Mouse (Mus musculus): ENCODE results near the gene Eya4. TPM values are rescaled to one million over a fixed set of nuclear protein-coding genes. Genes with fewer than 3 reads are reported as not detected.

Gene Eya4
- total and polyA plus RNA-seq, 2 experiments, result 0.11 to 0.28 TPM

GRCm38 (mm10) chr10:23076691-23077385 is 273.7 kb downstream of the Eya4 start:
- TF ChIP-seq CTCF (IDR thresholded peaks at IDR 0.05; ENCODE audit: low read depth, low read length) (no peak), POLR2A (IDR thresholded peaks at IDR 0.05; ENCODE audit: extremely low read depth, insufficient read depth, low read length) (no peak)
- no peak overlapping the region; the same call in 1 of the 2 replicates for H3K4me3 ChIP-seq (ENCODE audit: insufficient read depth, low read depth, low read length)
- no peak for DNase-seq (ENCODE audit: extremely low read depth, low read depth, low spot score)
- no peak overlapping the region for H3K27ac ChIP-seq (replicated peaks; ENCODE audit: insufficient read depth, low read depth, low read length)
- H3K27me3 ChIP-seq (ENCODE audit: control insufficient read depth, insufficient read depth, low read length), result no peaks in the 10 kb centered on the region
- H3K9ac ChIP-seq (ENCODE audit: low read depth, low read length), result no peak overlapping the region
- H3K36me3 ChIP-seq (ENCODE audit: control insufficient read depth, insufficient read depth, low read length), result no peaks in the 10 kb centered on the region
- 62% methylated on average over 21 of the region's 21 CpGs for WGBS
- peaks cover 2% of the 10 kb centered on the region; the same call in 1 of the 2 replicates for H3K4me1 ChIP-seq (ENCODE audit: control insufficient read depth, insufficient read depth, low read length)
- H3K79me2 ChIP-seq (ENCODE audit: control insufficient read depth, insufficient read depth, low read length), result no peaks in the 10 kb centered on the region

DNA sequence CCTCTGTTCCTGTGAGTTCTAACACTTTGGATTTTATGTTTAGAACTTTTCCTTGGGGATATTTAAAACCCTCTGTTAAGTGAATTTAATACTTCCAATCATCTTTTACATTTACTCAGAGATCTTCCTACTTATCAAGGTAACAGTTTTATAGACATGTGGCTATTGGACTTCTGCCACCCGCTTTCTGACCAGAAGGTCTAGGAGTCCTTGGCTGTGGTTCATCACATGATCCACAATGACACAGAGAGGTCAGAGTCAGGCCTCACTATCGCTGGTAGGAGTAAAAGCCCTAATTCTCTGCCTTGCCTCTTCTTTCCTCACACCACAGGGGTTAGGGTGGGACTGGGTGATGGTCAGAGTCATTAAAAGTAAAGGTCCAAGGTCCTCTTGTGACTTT is 277.2 kb downstream of the Eya4 start:
- Histone ChIP-seq H3K36me3 (ENCODE audit: control insufficient read depth, insufficient read depth, low read length) (no peaks in the 10 kb centered on the region), H3K27me3 (ENCODE audit: control insufficient read depth, insufficient read depth, low read length) (no peaks in the 10 kb centered on the region), H3K9ac (ENCODE audit: low read depth, low read length) (no peak overlapping the region), H3K4me3 (ENCODE audit: insufficient read depth, low read depth, low read length) (no peak overlapping the region), H3K4me1 (ENCODE audit: control insufficient read depth, insufficient read depth, low read length) (peaks cover 2% of the 10 kb centered on the region; the same call in 1 of the 2 replicates), H3K79me2 (ENCODE audit: control insufficient read depth, insufficient read depth, low read length) (no peaks in the 10 kb centered on the region), H3K27ac (replicated peaks; ENCODE audit: insufficient read depth, low read depth, low read length) (no peak overlapping the region; the same call in 1 of the 2 replicates)
- 45% methylated on average over 2 of the region's 2 CpGs for WGBS
- DNase-seq (ENCODE audit: extremely low read depth, low read depth, low spot score), result peak; percentile 35
- TF ChIP-seq CTCF (IDR thresholded peaks at IDR 0.05; ENCODE audit: low read depth, low read length), result no peak
- TF ChIP-seq POLR2A (IDR thresholded peaks at IDR 0.05; ENCODE audit: extremely low read depth, insufficient read depth, low read length), result no peak

DNA sequence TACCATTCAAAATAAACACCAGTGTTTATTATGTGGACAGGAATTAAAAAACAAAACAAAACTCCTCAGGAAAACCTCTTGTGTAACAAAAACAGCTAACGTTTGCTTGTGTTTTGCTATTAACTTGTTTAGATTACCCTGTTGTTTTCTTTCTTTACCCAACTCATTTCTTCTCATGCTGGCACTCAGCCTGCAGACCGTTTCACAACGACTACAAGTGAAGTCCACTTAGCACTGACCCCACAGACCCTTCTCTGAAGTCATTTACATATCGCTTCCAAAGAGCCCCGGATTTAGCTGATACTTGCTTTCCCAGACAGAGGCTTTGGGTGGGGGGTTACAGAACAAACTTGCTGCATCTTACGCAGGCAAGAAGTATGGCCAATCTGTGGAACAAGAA is 286.9 kb downstream of the Eya4 start:
- no peak overlapping the region for H3K9ac ChIP-seq (ENCODE audit: low read depth, low read length)
- no peak overlapping the region for H3K27ac ChIP-seq (replicated peaks; ENCODE audit: insufficient read depth, low read depth, low read length)
- no peaks in the 10 kb centered on the region for H3K27me3 ChIP-seq (ENCODE audit: control insufficient read depth, insufficient read depth, low read length)
- no peak for DNase-seq (ENCODE audit: extremely low read depth, low read depth, low spot score)
- H3K4me1 ChIP-seq (ENCODE audit: control insufficient read depth, insufficient read depth, low read length), result no peaks in the 10 kb centered on the region
- no peaks in the 10 kb centered on the region for H3K79me2 ChIP-seq (ENCODE audit: control insufficient read depth, insufficient read depth, low read length)
- 54% methylated on average over 6 of the region's 6 CpGs for WGBS
- TF ChIP-seq CTCF (IDR thresholded peaks at IDR 0.05; ENCODE audit: low read depth, low read length), result no peak
- no peak for TF ChIP-seq POLR2A (IDR thresholded peaks at IDR 0.05; ENCODE audit: extremely low read depth, insufficient read depth, low read length)
- no peaks in the 10 kb centered on the region for H3K36me3 ChIP-seq (ENCODE audit: control insufficient read depth, insufficient read depth, low read length)
- H3K4me3 ChIP-seq (ENCODE audit: insufficient read depth, low read depth, low read length), result no peak overlapping the region

DNA sequence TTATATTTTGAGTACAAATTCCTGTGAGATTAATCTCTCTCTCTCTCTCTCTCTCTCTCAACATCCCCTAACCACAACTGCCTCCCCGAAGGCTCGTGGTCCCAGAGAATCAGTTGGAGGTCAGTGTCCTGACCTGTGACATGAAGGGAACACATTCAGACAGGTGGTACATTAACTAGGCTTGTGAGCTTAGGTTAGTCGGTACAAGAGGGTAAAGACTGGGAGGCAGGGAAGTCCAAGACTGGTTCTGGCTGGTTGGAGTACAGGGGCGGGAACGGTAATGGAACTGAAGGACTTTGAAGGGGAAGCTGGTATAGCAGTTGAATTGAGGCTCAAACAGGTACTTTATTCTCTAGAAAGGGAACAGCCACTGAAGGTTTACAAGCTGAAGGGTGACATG is 287.9 kb downstream of the Eya4 start:
- H3K79me2 ChIP-seq (ENCODE audit: control insufficient read depth, insufficient read depth, low read length), result no peaks in the 10 kb centered on the region
- H3K9ac ChIP-seq (ENCODE audit: low read depth, low read length), result no peak overlapping the region
- H3K27me3 ChIP-seq (ENCODE audit: control insufficient read depth, insufficient read depth, low read length), result no peaks in the 10 kb centered on the region
- H3K27ac ChIP-seq (replicated peaks; ENCODE audit: insufficient read depth, low read depth, low read length), result no peak overlapping the region
- no peak for DNase-seq (ENCODE audit: extremely low read depth, low read depth, low spot score)
- H3K4me3 ChIP-seq (ENCODE audit: insufficient read depth, low read depth, low read length), result no peak overlapping the region
- no peak for TF ChIP-seq POLR2A (IDR thresholded peaks at IDR 0.05; ENCODE audit: extremely low read depth, insufficient read depth, low read length)
- no peak for TF ChIP-seq CTCF (IDR thresholded peaks at IDR 0.05; ENCODE audit: low read depth, low read length)
- no peaks in the 10 kb centered on the region for H3K4me1 ChIP-seq (ENCODE audit: control insufficient read depth, insufficient read depth, low read length)
- no peaks in the 10 kb centered on the region for H3K36me3 ChIP-seq (ENCODE audit: control insufficient read depth, insufficient read depth, low read length)
- 64% methylated on average over 5 of the region's 5 CpGs for WGBS

DNA sequence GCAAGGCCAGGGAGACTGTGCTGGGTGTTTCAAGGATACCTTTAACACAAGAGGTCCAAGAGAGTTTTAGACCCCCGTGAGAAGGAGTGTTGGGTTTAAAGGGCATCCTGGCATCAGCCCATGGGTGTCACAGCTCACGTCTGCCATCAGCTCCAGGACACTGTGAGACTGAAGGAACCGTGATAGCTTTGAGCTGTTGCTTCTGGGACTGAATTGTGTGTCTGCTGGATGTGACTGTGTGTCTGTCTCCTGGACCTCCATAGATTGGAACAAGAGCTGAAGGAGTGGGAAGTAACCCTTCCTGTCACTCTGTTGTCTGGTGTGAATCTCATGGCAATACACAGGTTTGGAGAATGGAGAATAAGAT is 289.9 kb downstream of the Eya4 start:
- DNase-seq (ENCODE audit: extremely low read depth, low read depth, low spot score), result no peak
- Histone ChIP-seq H3K4me3 (ENCODE audit: insufficient read depth, low read depth, low read length) (no peak overlapping the region), H3K4me1 (ENCODE audit: control insufficient read depth, insufficient read depth, low read length) (no peaks in the 10 kb centered on the region), H3K27ac (replicated peaks; ENCODE audit: insufficient read depth, low read depth, low read length) (no peak overlapping the region), H3K79me2 (ENCODE audit: control insufficient read depth, insufficient read depth, low read length) (no peaks in the 10 kb centered on the region), H3K36me3 (ENCODE audit: control insufficient read depth, insufficient read depth, low read length) (no peaks in the 10 kb centered on the region), H3K9ac (ENCODE audit: low read depth, low read length) (no peak overlapping the region), H3K27me3 (ENCODE audit: control insufficient read depth, insufficient read depth, low read length) (no peaks in the 10 kb centered on the region)
- WGBS, result 64% methylated on average over 3 of the region's 3 CpGs
- no peak for TF ChIP-seq CTCF (IDR thresholded peaks at IDR 0.05; ENCODE audit: low read depth, low read length)
- no peak for TF ChIP-seq POLR2A (IDR thresholded peaks at IDR 0.05; ENCODE audit: extremely low read depth, insufficient read depth, low read length)

GRCm38 (mm10) chr10:23060041-23060693 is 290.4 kb downstream of the Eya4 start:
- Histone ChIP-seq H3K79me2 (ENCODE audit: control insufficient read depth, insufficient read depth, low read length) (no peaks in the 10 kb centered on the region), H3K36me3 (ENCODE audit: control insufficient read depth, insufficient read depth, low read length) (no peaks in the 10 kb centered on the region), H3K4me1 (ENCODE audit: control insufficient read depth, insufficient read depth, low read length) (no peaks in the 10 kb centered on the region), H3K27me3 (ENCODE audit: control insufficient read depth, insufficient read depth, low read length) (no peaks in the 10 kb centered on the region), H3K4me3 (ENCODE audit: insufficient read depth, low read depth, low read length) (no peak overlapping the region), H3K27ac (replicated peaks; ENCODE audit: insufficient read depth, low read depth, low read length) (no peak overlapping the region), H3K9ac (ENCODE audit: low read depth, low read length) (no peak overlapping the region)
- TF ChIP-seq CTCF (IDR thresholded peaks at IDR 0.05; ENCODE audit: low read depth, low read length) (no peak), POLR2A (IDR thresholded peaks at IDR 0.05; ENCODE audit: extremely low read depth, insufficient read depth, low read length) (no peak)
- no peak for DNase-seq (ENCODE audit: extremely low read depth, low read depth, low spot score)
- WGBS, result 76% methylated on average over 5 of the region's 5 CpGs

Data from liver, adult 2 months (tissue).